Mouse (Mus musculus): ENCODE data around the gene Dcun1d5.
A peak's percentile ranks its signal among the peaks of the same experiment; 100 is the strongest.

GRCm38 (mm10) chr9:7176618-7177610, 7.4 kb upstream of the Dcun1d5 start:
- 0 out of 2 replicates have a peak, but pooled peaks have one; percentile 39 for TF ChIP-seq POLR2A (IDR thresholded peaks at IDR 0.05; ENCODE audit: insufficient read depth, low read depth, low read length)
- TF ChIP-seq CTCF (IDR thresholded peaks at IDR 0.05; ENCODE audit: insufficient read depth, low read depth, low read length): 0 out of 2 replicates have a peak, but pooled peaks have one; percentile 18
